Mouse (Mus musculus) megakaryocyte, embryonic 14.5 days (primary cell): Measurements from ENCODE around the gene B130006D01Rik.

Experiments used
- FLI1 ChIP-seq: IDR thresholded peaks from 2 replicates; pipeline ENCODE4 v1.6.1; 2012; ENCODE audit warnings: low read length, inconsistent platforms, mixed read lengths
- GATA1 ChIP-seq: IDR thresholded peaks from 3 replicates; pipeline ENCODE4 v1.6.1; 2012; ENCODE audit warnings: mixed read lengths, low read length, inconsistent platforms, borderline replicate concordance

DNA sequence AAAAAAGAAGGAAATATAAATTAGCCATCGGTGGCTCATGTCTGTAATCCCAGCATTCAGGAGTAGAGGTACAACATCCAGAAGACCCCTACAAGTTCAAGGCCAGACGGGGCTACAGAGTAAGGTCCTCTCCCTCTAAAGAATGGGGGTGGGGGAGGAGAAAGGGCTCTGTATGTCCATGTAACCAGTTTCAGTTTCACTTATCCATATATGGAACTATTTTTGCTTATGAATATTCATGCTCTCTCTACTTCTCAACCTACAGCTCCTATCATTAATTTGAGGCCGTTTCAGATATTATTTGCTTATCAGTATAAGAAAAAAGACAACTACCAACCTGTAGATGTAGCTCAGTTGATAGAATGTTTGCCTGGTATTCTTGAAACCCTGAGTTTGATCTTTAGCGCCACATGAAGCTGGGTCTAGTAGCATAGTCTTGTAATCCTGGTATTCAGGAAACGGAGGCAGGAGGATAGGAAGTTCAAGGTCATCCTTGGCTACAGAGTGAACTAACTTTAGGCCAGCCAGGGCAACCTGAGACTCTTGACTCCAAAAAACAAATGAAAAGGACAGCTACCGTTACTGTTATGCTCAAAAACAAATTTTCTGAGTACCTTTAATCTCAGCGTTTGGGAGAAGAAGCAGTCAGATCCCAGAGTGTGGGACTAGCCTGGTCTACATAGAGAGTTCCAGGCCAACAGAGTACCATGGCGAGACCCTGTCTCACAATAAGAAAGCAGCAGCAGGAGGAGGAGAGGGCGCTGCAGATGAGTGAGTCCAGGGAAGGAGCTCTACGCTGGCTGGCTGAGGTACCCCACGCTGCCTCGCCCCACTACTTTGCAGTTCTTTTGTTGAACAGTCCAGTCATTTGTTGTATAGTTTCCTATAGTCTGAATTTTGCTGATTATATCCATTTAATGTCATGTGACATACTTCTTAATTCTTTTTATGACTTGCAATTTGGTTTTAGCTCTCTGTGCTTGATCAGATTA, 5.8 kb downstream of the B130006D01Rik start:
- TF ChIP-seq GATA1 (no peak), FLI1 (no peak)
